Mouse (Mus musculus) monocyte, adult 2 months (primary cell): ENCODE measurements around the gene Apbb2.

ENCODE experiments used
- DNase-seq, 2 experiments: peaks; one replicate each; pipeline ENCODE4 v3.0.0; 2022; ENCODE audit warnings: low spot score in 2 of 2, low read depth in 1 of 2

Apbb2 gene

GRCm38 (mm10) chr5:66521250-66521649 lies 97.3 kb downstream of the Apbb2 start:
- DNase-seq: no peak

- no peak for DNase-seq
Measured at GRCm38 (mm10) chr5:66519511-66519910, 99.1 kb downstream of the Apbb2 start.

DNA sequence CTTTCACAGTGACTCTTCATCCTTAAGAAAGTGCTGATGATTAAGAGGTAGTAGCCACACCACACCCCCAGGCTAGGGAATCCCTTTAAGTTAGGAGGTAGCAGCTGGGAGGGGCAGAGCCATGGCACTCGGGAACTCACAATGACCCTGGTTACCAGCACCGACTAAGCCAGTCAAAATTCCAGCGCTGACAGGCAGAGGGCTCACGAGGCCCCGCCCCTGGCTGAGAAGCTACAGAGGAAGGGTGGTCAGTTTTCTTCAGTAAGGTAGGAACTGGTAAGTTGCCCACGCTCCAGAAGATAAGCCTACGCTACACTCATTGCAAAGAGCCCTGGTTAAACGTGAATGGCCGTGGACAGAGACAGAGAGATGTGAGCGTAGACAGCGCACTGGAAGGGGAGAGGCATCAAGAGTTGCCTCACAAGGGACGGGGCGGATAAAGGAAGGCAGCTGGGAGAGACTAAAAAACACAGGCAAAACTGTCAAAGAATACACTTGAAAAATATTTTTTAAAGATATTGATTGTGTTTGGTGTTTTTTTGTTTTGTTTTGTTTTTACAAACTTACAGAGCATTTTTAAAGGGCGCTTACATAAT lies 100.1 kb downstream of the Apbb2 start:
- no peak for DNase-seq

DNA sequence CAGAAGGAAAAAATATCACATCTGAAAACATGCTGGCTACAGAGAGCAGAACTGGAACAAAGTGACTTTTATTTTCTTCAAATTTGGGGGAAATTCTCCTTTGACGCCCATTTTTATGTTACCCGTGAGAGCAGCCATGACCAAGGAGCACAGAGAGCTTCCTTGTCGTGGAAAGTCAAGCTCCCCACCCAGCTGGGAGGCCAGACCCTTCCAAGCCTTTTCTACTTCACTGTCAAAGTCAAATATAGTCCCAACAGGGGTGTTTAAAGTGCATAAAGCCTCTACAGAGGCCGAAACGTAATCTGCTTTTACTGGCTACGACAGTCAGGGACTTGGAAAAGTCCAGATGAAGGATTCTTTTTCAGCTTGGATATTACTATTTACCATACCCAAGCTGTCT lies 101.1 kb downstream of the Apbb2 start:
- no peak for DNase-seq

DNA sequence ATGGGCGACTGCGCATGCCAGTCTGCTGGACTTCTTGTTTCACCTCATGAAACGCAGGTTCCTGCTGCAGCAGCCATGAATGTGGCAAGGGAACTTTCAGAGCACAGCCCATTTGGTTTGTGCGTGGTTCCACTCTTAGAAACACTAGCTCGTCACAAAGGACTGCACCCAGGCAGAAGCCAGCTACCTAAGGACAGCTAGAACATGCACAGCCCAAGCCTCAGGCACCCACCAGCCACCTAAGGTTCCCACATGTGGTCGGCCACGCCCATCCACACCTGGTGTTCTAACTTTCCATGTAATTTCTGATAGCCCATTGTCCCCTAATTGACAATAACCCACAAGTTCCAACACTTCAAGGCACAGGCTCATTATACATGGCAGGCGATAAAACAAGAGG lies 102.3 kb downstream of the Apbb2 start:
- no peak for DNase-seq

DNA sequence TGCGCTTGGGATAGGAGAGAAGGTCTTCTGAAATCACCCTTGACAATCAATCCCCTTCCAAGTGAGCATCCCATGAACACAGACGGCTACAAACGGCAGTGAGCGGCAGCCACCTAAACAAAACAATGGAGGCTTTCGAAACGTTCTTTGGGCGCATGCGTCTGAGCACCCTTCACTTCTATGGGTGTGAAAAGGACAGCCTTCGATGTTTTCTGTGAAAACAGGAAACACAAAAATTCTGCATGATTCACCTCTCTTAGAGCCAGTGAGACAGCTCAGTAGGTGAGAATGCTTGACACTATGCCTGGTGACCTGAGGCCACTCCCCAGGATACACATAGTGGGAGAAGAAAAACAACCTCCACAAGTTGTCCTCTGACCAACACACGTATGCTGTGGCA lies 103.3 kb downstream of the Apbb2 start:
- no peak for DNase-seq

DNA sequence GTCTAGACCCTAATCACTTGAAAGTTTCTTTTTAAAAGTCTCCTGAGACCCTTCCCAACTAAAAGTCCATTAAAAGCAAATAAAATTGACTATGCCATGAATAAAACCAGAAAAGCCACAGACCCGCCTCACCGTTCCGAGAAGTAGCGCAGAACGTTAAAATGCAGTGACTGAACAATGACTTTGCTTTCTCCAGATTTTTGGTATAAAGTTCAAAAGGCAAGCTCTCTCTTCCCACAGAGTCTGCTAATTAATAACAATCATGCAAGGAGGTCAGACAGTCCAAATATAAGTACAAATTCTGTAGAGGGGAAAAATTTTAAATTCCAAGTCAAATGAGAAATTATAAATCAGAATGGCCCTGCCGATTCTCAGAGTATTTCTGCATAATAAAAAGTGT lies 103.9 kb downstream of the Apbb2 start:
- no peak for DNase-seq

GRCm38 (mm10) chr5:66513412-66513811 lies 105.2 kb downstream of the Apbb2 start:
- no peak for DNase-seq

- no peak for DNase-seq
Measured at GRCm38 (mm10) chr5:66512519-66512918, 106.1 kb downstream of the Apbb2 start.

DNA sequence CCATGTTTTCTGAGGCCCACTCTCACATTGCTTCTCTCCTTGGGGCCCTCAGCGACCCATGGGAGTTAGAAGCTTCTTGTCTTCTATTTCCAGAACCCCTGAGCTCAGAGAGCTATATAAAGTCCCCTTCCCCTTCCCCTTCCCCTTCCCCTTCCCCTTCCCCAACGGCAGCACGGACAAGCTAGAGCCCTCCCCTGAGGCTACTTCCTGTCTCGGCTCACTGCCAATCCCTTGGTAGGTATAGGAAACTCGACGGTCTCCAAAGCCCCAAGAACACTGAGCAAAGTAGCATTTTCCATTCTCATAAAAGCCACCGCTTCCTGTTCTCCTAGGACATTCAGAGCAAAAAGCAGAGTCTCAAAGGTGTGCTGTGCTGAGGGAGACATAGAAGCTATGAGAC lies 107.9 kb downstream of the Apbb2 start:
- no peak for DNase-seq

GRCm38 (mm10) chr5:66509151-66509550 lies 109.4 kb downstream of the Apbb2 start:
- DNase-seq: no peak

DNA sequence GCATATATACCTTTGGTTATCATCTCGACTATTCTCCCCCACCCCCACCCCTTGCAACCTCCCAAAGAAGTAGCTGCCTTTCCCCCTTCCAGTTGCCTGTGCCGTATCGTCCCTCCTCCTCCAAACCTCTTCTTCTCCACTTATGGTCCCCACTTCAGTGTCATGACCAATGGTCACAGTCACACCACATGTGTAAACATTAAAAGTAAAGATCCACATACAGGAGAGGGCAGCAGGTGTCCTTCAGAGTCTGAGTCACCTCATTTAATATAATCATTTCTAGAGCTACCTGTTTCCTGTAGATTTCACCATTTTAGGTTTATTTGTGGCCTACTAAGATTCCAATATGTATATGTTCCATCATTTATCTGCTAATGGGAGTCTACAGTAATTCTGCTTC lies 113.0 kb downstream of the Apbb2 start:
- DNase-seq: no peak

DNA sequence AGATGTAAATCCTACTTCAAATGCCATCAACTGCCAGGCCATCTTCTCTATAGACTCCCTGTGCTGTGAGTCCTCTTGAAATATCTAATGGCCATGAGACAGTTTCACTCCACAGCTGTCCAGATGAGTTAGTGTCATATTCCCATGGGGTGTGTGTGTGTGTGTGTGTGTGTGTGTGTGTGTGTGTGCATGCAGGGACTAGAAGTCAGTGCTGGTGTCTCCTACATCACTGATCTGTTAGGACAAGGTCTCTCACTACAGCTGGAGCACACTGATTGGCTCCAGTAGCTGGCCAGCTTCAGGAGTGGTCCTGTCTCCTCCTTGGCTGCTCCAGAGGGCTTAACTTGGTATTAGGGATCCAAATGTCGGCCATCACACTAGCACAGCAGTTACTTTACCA lies 113.5 kb downstream of the Apbb2 start:
- no peak for DNase-seq

DNA sequence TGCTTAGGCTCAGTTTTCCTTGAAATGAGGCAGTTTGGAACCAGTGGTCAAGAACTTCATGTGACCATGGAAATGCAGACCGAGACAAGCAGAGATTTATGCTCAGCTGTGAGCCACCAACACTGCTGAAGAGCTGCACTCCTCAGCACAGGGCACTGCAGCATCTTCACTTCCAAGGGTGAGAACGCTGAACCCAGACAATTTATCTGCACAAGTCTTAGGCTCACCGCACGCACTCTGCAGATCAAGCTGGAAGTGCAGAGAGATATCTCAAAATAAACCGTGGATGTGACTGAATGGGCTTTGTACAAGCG lies 114.2 kb downstream of the Apbb2 start:
- DNase-seq: no peak

DNA sequence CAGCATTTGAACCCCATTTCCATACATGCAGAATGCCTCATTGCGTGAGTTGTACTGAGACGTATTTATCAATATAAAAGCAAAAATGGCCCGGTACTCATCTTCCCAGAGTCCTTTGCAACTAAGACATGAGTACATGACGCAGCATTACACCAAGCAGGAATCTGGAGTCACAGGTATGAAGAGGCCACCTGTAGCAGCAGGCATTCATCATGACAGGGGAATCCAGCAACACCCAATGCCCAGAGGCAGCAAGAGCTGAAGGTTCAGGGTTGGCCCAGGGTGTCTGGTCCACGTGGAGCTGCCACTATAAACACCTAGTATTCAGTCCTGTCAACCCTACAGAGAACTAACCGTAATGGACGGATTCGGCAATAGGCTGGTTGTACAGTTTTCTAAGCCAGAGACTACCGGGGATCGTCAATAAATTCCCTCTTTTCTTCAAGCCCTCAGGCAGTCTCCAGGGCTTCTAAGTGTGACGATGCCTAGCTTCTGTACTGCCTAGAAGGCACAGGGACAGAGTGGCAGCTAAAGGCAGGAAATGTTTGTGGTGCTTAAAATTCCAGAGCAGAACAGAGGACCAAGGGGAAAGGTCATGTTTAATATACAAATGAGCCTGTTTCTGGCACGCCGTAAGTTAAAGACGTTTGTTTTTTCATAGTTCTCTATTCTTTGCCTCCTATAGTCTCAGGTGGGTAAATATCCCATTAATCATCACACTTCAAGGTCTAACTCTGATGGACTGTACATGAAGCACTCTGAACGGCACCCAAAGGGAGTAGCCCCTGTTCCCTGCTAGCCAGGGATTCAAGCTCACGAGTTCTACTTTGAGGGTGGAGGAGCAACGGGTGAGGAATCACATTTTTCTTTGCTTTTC lies 114.8 kb downstream of the Apbb2 start:
- DNase-seq: no peak

DNA sequence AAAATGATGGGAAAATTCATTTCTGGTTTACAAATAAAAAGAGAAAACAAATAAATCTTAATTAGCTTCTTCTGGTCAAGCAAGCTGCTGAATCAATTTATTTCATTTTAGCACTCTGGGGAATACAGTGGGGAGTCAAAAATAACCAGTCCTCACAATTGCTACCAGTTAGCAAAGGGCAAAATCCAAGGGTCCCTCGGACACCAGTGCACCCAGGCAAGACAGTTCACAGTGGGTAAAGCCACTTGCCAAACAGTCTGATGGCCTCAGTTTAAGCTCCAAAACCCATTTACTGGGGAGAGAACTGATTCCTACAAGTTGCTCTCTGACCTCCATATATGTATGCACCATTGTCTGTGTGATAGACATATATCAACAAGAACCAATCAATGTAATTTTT lies 115.6 kb downstream of the Apbb2 start:
- DNase-seq: no peak

DNA sequence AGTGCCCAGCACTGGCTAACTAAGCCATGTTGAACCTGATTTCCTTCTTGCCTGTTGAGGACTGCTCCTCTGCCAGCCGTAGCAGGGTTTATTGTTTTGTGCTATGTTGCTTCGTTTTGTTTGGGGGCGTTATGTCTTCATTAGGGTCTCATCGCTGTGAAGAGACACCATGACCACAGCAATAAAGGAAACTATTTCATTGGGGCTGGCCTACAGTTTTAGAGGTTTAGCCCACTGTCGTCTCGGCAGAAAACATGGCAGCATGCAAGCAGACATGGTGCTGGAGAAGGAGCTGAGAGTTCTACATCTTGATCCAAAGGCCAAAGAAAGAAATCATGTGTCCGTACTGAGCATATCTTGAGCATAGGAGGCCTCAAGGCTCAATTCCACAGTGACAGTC lies 119.0 kb downstream of the Apbb2 start:
- DNase-seq: no peak

- DNase-seq: no peak
Measured at GRCm38 (mm10) chr5:66498140-66498539, 120.4 kb downstream of the Apbb2 start.

DNA sequence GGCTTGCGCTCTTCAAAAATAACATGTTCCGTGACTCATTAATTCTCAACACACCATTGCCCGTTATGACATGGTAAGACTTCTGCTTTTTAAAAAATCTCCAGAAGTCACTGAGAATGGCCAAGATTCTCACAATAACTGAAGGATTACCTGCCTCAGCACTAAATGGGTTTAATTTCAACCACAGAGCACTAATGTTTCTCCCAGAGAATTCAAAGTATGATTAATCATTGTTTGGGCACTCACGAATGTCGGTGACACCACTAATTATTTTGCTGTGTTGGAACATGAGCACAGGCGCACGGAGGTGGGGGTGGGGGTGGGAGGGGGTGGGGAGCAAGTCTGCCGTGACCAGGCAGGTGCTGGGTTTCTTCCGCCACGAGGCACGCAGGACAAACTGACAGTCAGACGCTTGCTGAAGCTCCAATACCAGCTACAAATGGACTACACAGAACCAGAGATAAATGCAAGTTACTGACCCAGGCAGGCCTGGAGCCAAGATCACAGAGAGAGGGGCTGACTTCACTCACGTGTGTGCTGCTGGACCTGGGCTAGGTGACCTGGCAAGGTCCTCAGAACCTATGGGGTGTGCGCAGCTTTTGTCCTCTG lies 121.0 kb downstream of the Apbb2 start:
- no peak for DNase-seq

GRCm38 (mm10) chr5:66496881-66497360 lies 121.7 kb downstream of the Apbb2 start:
- DNase-seq: no peak

DNA sequence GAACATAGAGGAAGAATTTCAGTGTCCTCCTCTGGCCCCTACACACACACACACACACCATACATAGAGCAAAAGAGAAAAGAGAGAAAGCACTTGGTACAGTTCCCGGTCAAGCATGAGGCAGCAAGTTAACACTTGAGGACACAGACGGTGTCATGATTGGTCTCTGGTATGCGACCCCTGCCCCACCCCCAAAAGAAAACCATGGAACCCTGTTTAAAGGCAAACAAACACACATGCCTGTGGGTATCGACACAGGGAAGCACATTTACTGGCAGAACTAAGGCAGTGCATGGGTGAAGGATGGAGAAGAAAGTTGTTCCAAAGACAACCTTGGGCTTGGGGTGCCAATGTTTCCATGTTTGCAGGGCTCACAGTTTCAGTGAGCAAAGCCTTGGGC lies 123.9 kb downstream of the Apbb2 start:
- no peak for DNase-seq

GRCm38 (mm10) chr5:66492563-66492960 lies 126.0 kb downstream of the Apbb2 start:
- DNase-seq: no peak
